Mouse (Mus musculus) liver, postnatal 0 days (tissue): ENCODE data around the gene Sdsl. TPM values are rescaled to one million over a fixed set of nuclear protein-coding genes. Genes with fewer than 3 reads are reported as not detected.
A peak's percentile ranks its signal among the peaks of the same experiment; 100 is the strongest.

ENCODE experiments used
- ATAC-seq: fragments of 200-750 bp; cut with Nextera tagmentation; 2 replicates; pipeline ENCODE4 v1.8.0; 2017; ENCODE audit warnings: mild to moderate bottlenecking, moderate library complexity
- DNase-seq: peaks from one replicate; pipeline ENCODE4 v3.0.0-alpha.2; 2016
- H3K27ac ChIP-seq: fragments of 300-500 bp; sonication (generic); 2 replicates; pipeline ENCODE4 v1.5.1; 2014; ENCODE audit warnings: antibody characterized with exemption, moderate library complexity, mild to moderate bottlenecking, low read depth
- H3K27me3 ChIP-seq: fragments of 300-500 bp; sonication (generic); 2 replicates; pipeline ENCODE4 v1.6.1; 2014; ENCODE audit warnings: low read length, control low read depth, mixed read lengths; ENCODE audit not compliant: insufficient read depth
- H3K36me3 ChIP-seq: fragments of 300-500 bp; sonication (generic); replicated peaks from 2 replicates; pipeline ENCODE4 v1.6.1; 2014; ENCODE audit warnings: mild to moderate bottlenecking, control low read depth, low read length, moderate library complexity, mixed read lengths; ENCODE audit not compliant: insufficient read depth
- H3K4me1 ChIP-seq: fragments of 300-500 bp; sonication (generic); 2 replicates; pipeline ENCODE4 v1.6.1; 2014; ENCODE audit warnings: antibody characterized with exemption, mild to moderate bottlenecking, control low read depth; ENCODE audit not compliant: insufficient read depth
- H3K4me2 ChIP-seq: fragments of 300-500 bp; sonication (generic); 2 replicates; pipeline ENCODE4 v1.6.1; 2014; ENCODE audit warnings: low read depth, mild to moderate bottlenecking, low read length, moderate library complexity, mixed read lengths
- H3K4me3 ChIP-seq: fragments of 300-500 bp; sonication (generic); 2 replicates; pipeline ENCODE4 v1.5.1; 2014; ENCODE audit warnings: low read depth, low read length
- H3K9ac ChIP-seq: fragments of 300-500 bp; sonication (generic); replicated peaks from 2 replicates; pipeline ENCODE4 v1.6.1; 2014; ENCODE audit warnings: mild to moderate bottlenecking, moderate library complexity
- H3K9me3 ChIP-seq: fragments of 300-500 bp; sonication (generic); 2 replicates; pipeline ENCODE4 v1.6.1; 2016; ENCODE audit warnings: mild to moderate bottlenecking, control low read depth, low read length, mixed read lengths
- CTCF ChIP-seq: sonication (generic); IDR thresholded peaks from 2 replicates; pipeline ENCODE4 v1.5.1; 2016; ENCODE audit warnings: antibody characterized with exemption, low read depth
- EP300 ChIP-seq: IDR thresholded peaks from 2 replicates; pipeline ENCODE4 v1.6.1; 2016; ENCODE audit warnings: antibody characterized with exemption, low read depth, mild to moderate bottlenecking
- WGBS: fragments of 180-500 bp; shearing (Covaris S2); extraction: QIAGEN DNeasy Blood & Tissue Kit; methylation state at CpG from one replicate; pipeline ENCODE4 v1.1.7; 2014; ENCODE audit not compliant: insufficient replicate concordance; 5-methylcytosine and 5-hydroxymethylcytosine counted together
- polyA plus RNA-seq: library from polyadenylated mRNA; unstranded; fragments of >200 nt; fragmentation: Nextera tagmentation; extraction: Ambion mirVana; gene quantifications from 2 replicates; pipeline ENCODE4 v1.2.1, GENCODE M21; 2015

Gene Sdsl
- polyA plus RNA-seq, 1 experiment from 2014 or later, result 21.0 TPM

GRCm38 (mm10) chr5:120476296-120476695 lies 3.7 kb upstream of the Sdsl start, which contains the start of gene Sds:
Gene Sds, plus strand, starts transcription at chr5:120476526.
- DNase-seq (peak; percentile 73), ATAC-seq (peak; percentile 43)
- Histone ChIP-seq H3K4me2 (peak within 1 kb of the TSS; percentile 22; the same call in 1 of the 2 replicates), H3K9ac (peak within 1 kb of the TSS; percentile 26; the same call in 1 of the 2 replicates), H3K27me3 (0 out of 2 replicates have a peak, but pooled peaks cover 7% of the 10 kb centered on the region), H3K4me1 (peaks cover 3% of the 10 kb centered on the region), H3K36me3 (no peaks in the 10 kb centered on the region), H3K4me3 (peak within 1 kb of the TSS; percentile 12; the same call in 1 of the 2 replicates), H3K9me3 (no peaks in the 10 kb centered on the region), H3K27ac (peak within 1 kb of the TSS; percentile 30; the same call in 1 of the 2 replicates)
- TF ChIP-seq EP300 (no peak), CTCF (no peak)
- 23% methylated on average over 13 of the region's 13 CpGs for WGBS

- Histone ChIP-seq H3K27me3 (0 out of 2 replicates have a peak, but pooled peaks cover 7% of the 10 kb centered on the region), H3K4me3 (no peak overlapping the region), H3K36me3 (no peaks in the 10 kb centered on the region), H3K4me2 (peak overlapping the region; percentile 11; the same call in 1 of the 2 replicates), H3K4me1 (peaks cover 3% of the 10 kb centered on the region), H3K9me3 (no peaks in the 10 kb centered on the region), H3K27ac (0 out of 2 replicates have a peak overlapping the region, but pooled peaks have one; percentile 30), H3K9ac (no peak overlapping the region)
- DNase-seq (no peak), ATAC-seq (no peak)
- no peak for TF ChIP-seq CTCF
- TF ChIP-seq EP300, result no peak
- WGBS, result 54% methylated on average over 8 of the region's 8 CpGs
These were observed 3.3 kb upstream of the Sdsl start for GRCm38 (mm10) chr5:120475861-120476260.

- WGBS, result 75% methylated on average over 2 of the region's 2 CpGs
- H3K36me3 ChIP-seq, result no peaks in the 10 kb centered on the region
- TF ChIP-seq CTCF (no peak), EP300 (no peak)
- DNase-seq, result no peak
- no peak overlapping the region for H3K4me2 ChIP-seq
- H3K9ac ChIP-seq, result no peak overlapping the region
- 0 out of 2 replicates have a peak overlapping the region, but pooled peaks have one; percentile 29 for H3K27ac ChIP-seq
- 0 out of 2 replicates have a peak, but pooled peaks cover 4% of the 10 kb centered on the region for H3K27me3 ChIP-seq
- no peak overlapping the region for H3K4me3 ChIP-seq
- H3K4me1 ChIP-seq, result peaks cover 8% of the 10 kb centered on the region
- no peak for ATAC-seq
- no peaks in the 10 kb centered on the region for H3K9me3 ChIP-seq
These were observed 751 bp upstream of the Sdsl start for GRCm38 (mm10) chr5:120473361-120473760.

GRCm38 (mm10) chr5:120471538-120471937 lies 1.1 kb downstream of the Sdsl start:
- Histone ChIP-seq H3K4me3 (no peak overlapping the region), H3K9me3 (no peaks in the 10 kb centered on the region), H3K27me3 (0 out of 2 replicates have a peak, but pooled peaks cover 4% of the 10 kb centered on the region), H3K4me1 (peaks cover 19% of the 10 kb centered on the region), H3K36me3 (no peaks in the 10 kb centered on the region), H3K9ac (no peak overlapping the region), H3K4me2 (no peak overlapping the region), H3K27ac (peak overlapping the region; percentile 72)
- ATAC-seq, result peak; percentile 72
- 46% methylated on average over 4 of the region's 4 CpGs for WGBS
- DNase-seq, result peak; percentile 74
- peak; percentile 76; the same call in 1 of the 2 replicates for TF ChIP-seq EP300
- no peak for TF ChIP-seq CTCF

GRCm38 (mm10) chr5:120468830-120469229 lies 3.8 kb downstream of the Sdsl start:
- no peaks in the 10 kb centered on the region for H3K36me3 ChIP-seq
- 0 out of 2 replicates have a peak, but pooled peaks cover 2% of the 10 kb centered on the region for H3K27me3 ChIP-seq
- no peak overlapping the region for H3K4me2 ChIP-seq
- no peak for DNase-seq
- no peak for ATAC-seq
- H3K27ac ChIP-seq, result peak overlapping the region; percentile 80
- H3K9me3 ChIP-seq, result no peaks in the 10 kb centered on the region
- TF ChIP-seq CTCF, result no peak
- no peak for TF ChIP-seq EP300
- no peak overlapping the region for H3K4me3 ChIP-seq
- H3K9ac ChIP-seq, result no peak overlapping the region; the same call in 1 of the 2 replicates
- WGBS, result 63% methylated on average over 6 of the region's 6 CpGs
- H3K4me1 ChIP-seq, result peaks cover 20% of the 10 kb centered on the region

GRCm38 (mm10) chr5:120468336-120468735 lies 4.3 kb downstream of the Sdsl start:
- peak overlapping the region; percentile 80 for H3K27ac ChIP-seq

More at GRCm38 (mm10) chr5:120468336-120468735, 4.3 kb downstream of the Sdsl start:
- H3K9ac ChIP-seq, result no peak overlapping the region; the same call in 1 of the 2 replicates
- WGBS, result 68% methylated on average over 5 of the region's 5 CpGs
- DNase-seq (peak; percentile 59), ATAC-seq (peak; percentile 72)
- TF ChIP-seq CTCF (no peak), EP300 (peak; percentile 63)
- no peaks in the 10 kb centered on the region for H3K9me3 ChIP-seq
- peaks cover 20% of the 10 kb centered on the region for H3K4me1 ChIP-seq
- H3K4me2 ChIP-seq, result no peak overlapping the region
- 0 out of 2 replicates have a peak, but pooled peaks cover 3% of the 10 kb centered on the region for H3K27me3 ChIP-seq
- no peaks in the 10 kb centered on the region for H3K36me3 ChIP-seq
- no peak overlapping the region for H3K4me3 ChIP-seq
